Mouse (Mus musculus) CH12.LX (cell line): ENCODE measurements around the gene Slc24a1.

Experiments used
- CTCF ChIP-seq, 2 experiments: IDR thresholded peaks in 1 of 2; conservative IDR thresholded peaks in 1 of 2; 2 replicates each; pipeline ENCODE4 v1.5.1; 2011 to 2012; ENCODE audit warnings: low read depth in 2 of 2, low read length in 2 of 2, improper control_type of control experiment in 1 of 2, inconsistent platforms in 1 of 2, mild to moderate bottlenecking in 1 of 2, moderate library complexity in 1 of 2
- EP300 ChIP-seq: IDR thresholded peaks from 2 replicates; pipeline ENCODE4 v1.6.1; 2011; ENCODE audit warnings: low read length, improper control_type of control experiment

DNA sequence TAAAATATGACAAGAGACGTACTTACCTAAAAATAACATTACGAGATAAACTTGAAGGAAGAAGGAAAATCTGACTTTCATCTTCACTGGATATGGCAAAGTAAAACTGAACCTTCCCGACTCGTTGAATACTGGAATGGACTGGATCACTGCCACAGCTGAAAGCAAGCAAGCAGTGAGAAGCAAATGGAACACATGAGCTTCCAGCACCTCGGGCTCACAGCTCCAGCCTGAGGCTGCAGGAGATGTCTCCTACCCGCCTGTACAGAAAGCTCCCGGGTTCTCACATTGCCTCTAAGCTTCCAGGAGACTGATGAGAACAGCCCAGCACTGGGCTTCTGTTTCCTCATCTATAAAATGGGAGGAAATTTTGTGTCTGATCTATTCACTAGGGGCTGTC, 38.9 kb upstream of the Slc24a1 start:
- TF ChIP-seq CTCF (conservative IDR thresholded peaks at IDR 0.05 in 1 of 2, IDR thresholded peaks at IDR 0.05 in 1 of 2; ENCODE audit: low read depth in 2 of 2, low read length in 2 of 2) (no peak), EP300 (no peak)
